Mouse (Mus musculus): Measurements from ENCODE around the gene Krt80. TPM values are rescaled to one million over a fixed set of nuclear protein-coding genes. Genes with fewer than 3 reads are reported as not detected.
"Not testable (repeated sequence)": the region's sequence is repeated elsewhere in the genome, so short reads cannot be mapped to it uniquely, and the experiment has no call there.

The Krt80 gene
- polyA plus RNA-seq, 1 experiment from 2014 or later = 0.38 TPM

DNA sequence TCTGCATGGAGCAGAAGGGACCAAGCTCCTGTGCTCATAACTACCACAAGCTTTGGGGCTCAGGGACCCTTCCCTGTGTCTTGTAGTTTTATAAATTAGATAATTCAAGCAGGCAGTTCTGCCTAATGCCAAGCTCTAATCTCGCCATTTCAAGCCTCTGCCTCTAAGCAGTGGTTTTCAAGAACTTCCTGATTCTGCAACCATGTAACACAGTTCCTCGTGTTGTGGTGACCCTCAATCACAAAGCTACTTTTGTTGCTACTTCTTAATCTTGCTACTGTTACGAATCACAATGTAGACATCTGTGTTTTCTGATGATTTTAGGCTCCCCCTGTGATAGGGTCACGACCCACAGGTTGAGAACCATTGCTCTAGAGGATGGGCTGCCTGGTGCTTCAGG, 36.3 kb downstream of the Krt80 start:
- 65% methylated on average over 4 of the region's 4 CpGs for WGBS
- Histone ChIP-seq H3K27ac (ENCODE audit: low read depth, low read length) (no peak overlapping the region), H3K4me1 (ENCODE audit: control insufficient read depth, insufficient read depth, low read depth, low read length) (no peaks in the 10 kb centered on the region), H3K36me3 (ENCODE audit: control insufficient read depth, insufficient read depth, low read length) (no peaks in the 10 kb centered on the region), H3K9me3 (ENCODE audit: control insufficient read depth, low read length) (no peaks in the 10 kb centered on the region), H3K4me3 (ENCODE audit: low read length) (no peak overlapping the region), H3K27me3 (replicated peaks; ENCODE audit: control insufficient read depth, insufficient read depth, low read length) (no peaks in the 10 kb centered on the region), H3K4me2 (ENCODE audit: low read length) (no peak overlapping the region), H3K9ac (ENCODE audit: low read depth, low read length) (no peak overlapping the region)
- no peak for ATAC-seq

DNA sequence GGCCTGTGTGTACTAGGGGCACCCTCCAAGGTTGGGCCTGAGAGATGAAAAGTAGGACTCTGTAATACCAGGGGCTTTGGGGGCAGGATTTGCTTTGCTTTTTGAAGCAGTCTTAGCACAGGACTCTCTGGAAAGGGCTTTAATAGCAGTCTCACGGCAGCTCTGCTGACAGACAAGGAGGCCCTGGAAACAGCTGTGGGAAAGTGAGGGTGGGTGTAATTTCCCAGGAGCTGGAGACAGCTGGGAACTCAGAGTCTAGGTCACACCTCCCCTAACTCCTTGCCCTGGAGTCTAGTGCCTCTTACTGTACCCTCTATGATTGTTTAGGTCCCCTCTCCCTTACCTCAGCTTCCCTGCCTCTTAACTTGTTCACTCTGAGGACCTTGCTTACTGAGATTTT, 36.8 kb downstream of the Krt80 start:
- Histone ChIP-seq H3K4me3 (ENCODE audit: low read length) (no peak overlapping the region), H3K9me3 (ENCODE audit: control insufficient read depth, low read length) (no peaks in the 10 kb centered on the region), H3K4me1 (ENCODE audit: control insufficient read depth, insufficient read depth, low read depth, low read length) (no peaks in the 10 kb centered on the region), H3K36me3 (ENCODE audit: control insufficient read depth, insufficient read depth, low read length) (no peaks in the 10 kb centered on the region), H3K27ac (ENCODE audit: low read depth, low read length) (no peak overlapping the region), H3K27me3 (replicated peaks; ENCODE audit: control insufficient read depth, insufficient read depth, low read length) (no peaks in the 10 kb centered on the region), H3K9ac (ENCODE audit: low read depth, low read length) (no peak overlapping the region), H3K4me2 (ENCODE audit: low read length) (no peak overlapping the region)
- 44% methylated on average over 1 of the region's 1 CpGs for WGBS
- no peak for ATAC-seq

DNA sequence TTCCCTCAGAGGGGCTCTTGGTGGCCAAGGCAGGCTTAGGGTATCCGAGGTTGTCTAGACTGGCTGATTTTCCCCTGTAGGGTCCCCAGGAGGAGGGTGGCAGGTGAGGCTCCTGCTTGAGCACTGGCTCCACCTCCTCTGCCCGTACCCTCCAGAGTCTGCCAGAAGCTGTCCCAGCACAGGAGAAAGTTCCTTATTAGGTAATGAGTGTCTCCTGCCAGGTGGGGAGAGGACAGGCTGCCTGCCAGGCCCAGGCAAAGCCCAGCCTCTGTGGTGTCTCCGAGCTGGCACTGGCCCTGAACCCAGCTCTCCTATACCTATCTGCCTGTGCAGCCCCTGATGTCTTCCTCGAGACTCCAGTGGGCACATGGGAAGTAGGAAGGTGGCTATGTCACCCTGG, 37.6 kb downstream of the Krt80 start:
- no peak for ATAC-seq
- no peak overlapping the region for H3K4me3 ChIP-seq (ENCODE audit: low read length)
- no peaks in the 10 kb centered on the region for H3K36me3 ChIP-seq (ENCODE audit: control insufficient read depth, insufficient read depth, low read length)
- no peak overlapping the region for H3K9ac ChIP-seq (ENCODE audit: low read depth, low read length)
- 71% methylated on average over 4 of the region's 4 CpGs for WGBS
- H3K9me3 ChIP-seq (ENCODE audit: control insufficient read depth, low read length) = no peaks in the 10 kb centered on the region
- H3K27ac ChIP-seq (ENCODE audit: low read depth, low read length) = no peak overlapping the region
- no peaks in the 10 kb centered on the region for H3K4me1 ChIP-seq (ENCODE audit: control insufficient read depth, insufficient read depth, low read depth, low read length)
- no peak overlapping the region for H3K4me2 ChIP-seq (ENCODE audit: low read length)
- H3K27me3 ChIP-seq (replicated peaks; ENCODE audit: control insufficient read depth, insufficient read depth, low read length) = no peaks in the 10 kb centered on the region

GRCm38 (mm10) chr15:101331090-101331489, 38.9 kb downstream of the Krt80 start:
- H3K27me3 ChIP-seq (replicated peaks; ENCODE audit: control insufficient read depth, insufficient read depth, low read length) = no peaks in the 10 kb centered on the region
- ATAC-seq = no peak
- no peak overlapping the region for H3K9ac ChIP-seq (ENCODE audit: low read depth, low read length)
- no peak overlapping the region for H3K4me3 ChIP-seq (ENCODE audit: low read length)
- H3K9me3 ChIP-seq (ENCODE audit: control insufficient read depth, low read length) = no peaks in the 10 kb centered on the region
- no peaks in the 10 kb centered on the region for H3K36me3 ChIP-seq (ENCODE audit: control insufficient read depth, insufficient read depth, low read length)
- 81% methylated on average over 4 of the region's 4 CpGs for WGBS
- H3K27ac ChIP-seq (ENCODE audit: low read depth, low read length) = no peak overlapping the region
- H3K4me1 ChIP-seq (ENCODE audit: control insufficient read depth, insufficient read depth, low read depth, low read length) = no peaks in the 10 kb centered on the region
- no peak overlapping the region for H3K4me2 ChIP-seq (ENCODE audit: low read length)

DNA sequence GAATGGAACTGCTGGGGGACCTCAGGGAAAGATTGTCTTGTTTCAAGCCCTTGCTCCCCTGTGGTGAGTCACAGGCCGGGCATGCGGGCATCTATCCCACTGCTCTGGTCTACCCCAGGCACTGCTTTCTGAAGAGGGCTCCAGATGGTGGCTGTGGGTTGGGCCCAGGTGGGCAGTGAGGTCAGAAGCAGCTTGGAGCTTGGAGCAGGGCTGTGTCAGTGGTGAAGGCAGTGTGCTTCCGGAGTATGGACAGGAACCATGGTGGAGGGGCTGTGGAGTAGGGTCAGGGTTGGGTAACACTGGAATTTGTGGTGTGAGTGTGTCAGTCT, 40.4 kb downstream of the Krt80 start:
- Histone ChIP-seq H3K4me2 (ENCODE audit: low read length) (no peak overlapping the region), H3K36me3 (ENCODE audit: control insufficient read depth, insufficient read depth, low read length) (no peaks in the 10 kb centered on the region), H3K4me1 (ENCODE audit: control insufficient read depth, insufficient read depth, low read depth, low read length) (no peaks in the 10 kb centered on the region), H3K9ac (ENCODE audit: low read depth, low read length) (no peak overlapping the region), H3K27ac (ENCODE audit: low read depth, low read length) (no peak overlapping the region), H3K27me3 (replicated peaks; ENCODE audit: control insufficient read depth, insufficient read depth, low read length) (no peaks in the 10 kb centered on the region), H3K4me3 (ENCODE audit: low read length) (no peak overlapping the region), H3K9me3 (ENCODE audit: control insufficient read depth, low read length) (no peaks in the 10 kb centered on the region)
- WGBS = 45% methylated on average over 3 of the region's 3 CpGs
- ATAC-seq = no peak

DNA sequence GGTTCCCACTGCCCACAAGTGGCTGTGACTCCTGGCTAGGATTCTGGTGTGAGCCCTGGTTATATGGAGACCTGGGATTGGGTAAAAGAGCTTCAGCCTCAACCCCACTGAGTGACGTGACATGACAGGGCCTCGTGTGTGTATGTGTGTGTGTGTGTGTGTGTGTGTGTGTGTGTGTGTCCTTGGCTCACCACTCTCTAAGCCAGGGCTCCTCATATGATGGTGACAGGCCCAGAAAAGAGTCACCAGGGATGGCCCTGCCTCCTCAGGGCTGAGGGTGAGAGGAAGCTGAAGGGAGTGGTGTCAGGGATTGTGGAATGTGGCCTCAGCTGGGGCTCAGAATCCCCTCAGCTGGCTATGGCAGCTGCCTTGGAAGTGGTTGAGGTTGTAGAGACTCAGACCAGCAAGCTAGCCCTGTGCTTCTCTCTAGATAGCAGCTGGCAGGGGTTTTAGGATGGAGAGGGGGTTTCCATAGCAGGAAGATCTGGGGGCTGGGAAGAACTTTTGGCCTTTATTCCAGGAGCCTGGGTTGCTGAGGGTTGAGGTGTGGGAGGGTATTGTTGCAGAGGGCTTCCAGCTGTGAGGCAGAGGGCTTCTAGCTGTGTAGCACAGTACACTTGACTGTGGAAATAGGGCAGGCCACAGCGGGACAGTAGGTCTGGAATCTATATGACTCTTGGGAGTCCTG, 40.9 kb downstream of the Krt80 start:
- Histone ChIP-seq H3K36me3 (ENCODE audit: control insufficient read depth, insufficient read depth, low read length) (no peaks in the 10 kb centered on the region), H3K27me3 (replicated peaks; ENCODE audit: control insufficient read depth, insufficient read depth, low read length) (no peaks in the 10 kb centered on the region), H3K27ac (ENCODE audit: low read depth, low read length) (no peak overlapping the region), H3K4me3 (ENCODE audit: low read length) (no peak overlapping the region), H3K4me1 (ENCODE audit: control insufficient read depth, insufficient read depth, low read depth, low read length) (no peaks in the 10 kb centered on the region), H3K9me3 (ENCODE audit: control insufficient read depth, low read length) (no peaks in the 10 kb centered on the region), H3K9ac (ENCODE audit: low read depth, low read length) (no peak overlapping the region), H3K4me2 (ENCODE audit: low read length) (no peak overlapping the region)
- ATAC-seq = no peak
- 58% methylated on average over 3 of the region's 3 CpGs for WGBS

DNA sequence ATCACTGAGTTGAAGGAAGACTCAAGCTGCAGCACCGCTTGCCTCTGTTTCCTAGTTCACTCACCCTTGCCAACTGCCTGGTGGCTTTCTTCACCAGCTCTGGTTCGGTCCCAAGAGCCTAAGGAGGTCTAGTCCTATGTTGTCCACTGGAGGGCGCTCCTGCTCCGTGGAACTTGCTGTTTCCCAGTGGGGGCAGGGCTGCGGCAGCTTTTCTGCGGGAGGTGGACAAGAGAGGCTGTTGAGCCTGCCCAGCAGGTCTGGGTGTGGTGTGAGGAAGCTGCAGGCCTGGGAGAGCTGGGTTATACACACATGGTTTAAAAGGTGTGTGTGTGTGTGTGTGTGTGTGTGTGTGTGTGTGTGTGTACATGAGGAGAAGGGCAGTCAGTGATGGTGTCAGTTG, 42.7 kb downstream of the Krt80 start:
- Histone ChIP-seq H3K27ac (ENCODE audit: low read depth, low read length) (no peak overlapping the region), H3K9ac (ENCODE audit: low read depth, low read length) (no peak overlapping the region), H3K4me1 (ENCODE audit: control insufficient read depth, insufficient read depth, low read depth, low read length) (no peaks in the 10 kb centered on the region), H3K36me3 (ENCODE audit: control insufficient read depth, insufficient read depth, low read length) (no peaks in the 10 kb centered on the region), H3K4me2 (ENCODE audit: low read length) (no peak overlapping the region), H3K4me3 (ENCODE audit: low read length) (no peak overlapping the region), H3K9me3 (ENCODE audit: control insufficient read depth, low read length) (no peaks in the 10 kb centered on the region), H3K27me3 (replicated peaks; ENCODE audit: control insufficient read depth, insufficient read depth, low read length) (no peaks in the 10 kb centered on the region)
- 4% methylated on average over 6 of the region's 6 CpGs for WGBS
- ATAC-seq = peak; percentile 61

DNA sequence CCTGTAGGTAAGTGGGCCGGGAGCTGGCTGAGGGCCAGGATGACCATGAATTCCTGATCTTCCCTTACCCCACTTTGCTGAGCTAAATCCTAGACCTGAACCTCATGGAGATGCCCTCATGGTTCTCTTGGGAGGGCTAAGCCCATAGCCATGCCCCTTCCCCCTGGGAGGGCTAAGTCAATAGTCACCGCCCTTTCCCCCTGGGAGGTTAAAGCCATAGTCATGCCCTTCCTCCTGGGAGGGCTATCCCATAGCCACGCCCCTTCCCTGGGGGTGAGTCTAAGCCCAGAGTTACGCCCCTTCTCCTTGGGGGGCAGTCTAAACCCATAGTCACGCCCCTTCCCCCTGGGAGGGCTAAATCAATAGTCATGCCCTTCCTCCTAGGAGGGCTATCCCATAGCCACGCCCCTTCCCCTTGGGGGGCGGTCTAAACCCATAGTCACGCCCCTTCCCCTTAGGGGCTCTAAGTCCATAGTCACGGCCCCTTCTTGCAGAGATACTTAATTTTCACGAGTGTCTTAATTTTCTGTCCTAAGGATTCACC, 43.9 kb downstream of the Krt80 start:
- Histone ChIP-seq H3K9me3 (ENCODE audit: control insufficient read depth, low read length) (no peaks in the 10 kb centered on the region), H3K27ac (ENCODE audit: low read depth, low read length) (no peak overlapping the region), H3K36me3 (ENCODE audit: control insufficient read depth, insufficient read depth, low read length) (no peaks in the 10 kb centered on the region), H3K27me3 (replicated peaks; ENCODE audit: control insufficient read depth, insufficient read depth, low read length) (no peaks in the 10 kb centered on the region), H3K4me3 (ENCODE audit: low read length) (no peak overlapping the region), H3K4me1 (ENCODE audit: control insufficient read depth, insufficient read depth, low read depth, low read length) (no peaks in the 10 kb centered on the region), H3K9ac (ENCODE audit: low read depth, low read length) (no peak overlapping the region), H3K4me2 (ENCODE audit: low read length) (no peak overlapping the region)
- WGBS = 34% methylated on average over 10 of the region's 10 CpGs
- no peak for ATAC-seq

DNA sequence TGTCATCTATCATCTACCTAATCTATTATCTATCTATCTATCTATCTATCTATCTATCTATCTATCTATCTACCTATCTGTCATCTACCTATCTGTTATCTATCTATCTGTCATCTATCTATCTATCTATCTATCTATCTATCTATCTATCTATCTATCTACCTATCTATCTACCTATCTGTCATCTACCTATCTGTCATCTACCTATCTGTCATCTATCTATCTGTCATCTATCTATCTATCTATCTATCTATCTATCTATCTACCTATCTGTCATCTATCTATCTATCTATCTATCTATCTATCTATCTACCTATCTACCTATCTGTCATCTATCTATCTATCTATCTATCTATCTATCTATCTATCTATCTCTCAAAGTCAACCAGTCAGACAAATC, 45.6 kb downstream of the Krt80 start:
- H3K4me1 ChIP-seq (ENCODE audit: control insufficient read depth, insufficient read depth, low read depth, low read length); H3K9me3 ChIP-seq (ENCODE audit: control insufficient read depth, low read length); H3K4me2 ChIP-seq (ENCODE audit: low read length); H3K9ac ChIP-seq (ENCODE audit: low read depth, low read length); H3K27ac ChIP-seq (ENCODE audit: low read depth, low read length); H3K27me3 ChIP-seq (replicated peaks; ENCODE audit: control insufficient read depth, insufficient read depth, low read length); H3K36me3 ChIP-seq (ENCODE audit: control insufficient read depth, insufficient read depth, low read length); H3K4me3 ChIP-seq (ENCODE audit: low read length); ATAC-seq: not testable (repeated sequence)

DNA sequence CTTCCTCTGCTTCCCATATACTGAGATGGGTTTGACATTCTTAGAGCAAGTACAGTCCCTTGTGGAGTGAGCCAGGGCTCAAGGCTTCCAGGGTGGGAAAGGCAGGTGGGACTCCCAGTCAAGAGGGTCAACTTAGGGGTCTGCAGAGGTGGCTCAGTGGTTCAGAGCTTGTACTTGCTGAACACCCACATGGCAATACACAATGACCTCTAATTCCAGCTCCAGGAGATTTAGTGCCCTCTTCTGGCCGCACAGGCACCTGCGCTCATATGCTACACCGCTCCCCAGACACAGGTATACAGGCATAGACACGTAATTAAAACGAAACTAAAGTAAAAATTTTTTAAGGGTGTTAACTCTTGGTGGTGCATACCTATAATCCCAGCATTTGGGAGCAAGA, 46.5 kb downstream of the Krt80 start:
- H3K9me3 ChIP-seq (ENCODE audit: control insufficient read depth, low read length) = no peaks in the 10 kb centered on the region

More for the DNA sequence above, 46.5 kb downstream of the Krt80 start:
- H3K36me3 ChIP-seq (ENCODE audit: control insufficient read depth, insufficient read depth, low read length) = no peaks in the 10 kb centered on the region
- no peak for ATAC-seq
- H3K4me1 ChIP-seq (ENCODE audit: control insufficient read depth, insufficient read depth, low read depth, low read length) = no peaks in the 10 kb centered on the region
- H3K27ac ChIP-seq (ENCODE audit: low read depth, low read length) = no peak overlapping the region
- H3K4me2 ChIP-seq (ENCODE audit: low read length) = no peak overlapping the region
- H3K27me3 ChIP-seq (replicated peaks; ENCODE audit: control insufficient read depth, insufficient read depth, low read length) = no peaks in the 10 kb centered on the region
- no peak overlapping the region for H3K4me3 ChIP-seq (ENCODE audit: low read length)
- WGBS = 93% methylated on average over 5 of the region's 5 CpGs
- H3K9ac ChIP-seq (ENCODE audit: low read depth, low read length) = no peak overlapping the region

Measured in hindbrain, embryonic 16.5 days (tissue).